Mouse (Mus musculus): ENCODE data around the gene Esrp2. TPM values are rescaled to one million over a fixed set of nuclear protein-coding genes. Genes with fewer than 3 reads are reported as not detected.

Esrp2 gene
- total RNA-seq, 2 experiments from 2014 or later = not detected

DNA sequence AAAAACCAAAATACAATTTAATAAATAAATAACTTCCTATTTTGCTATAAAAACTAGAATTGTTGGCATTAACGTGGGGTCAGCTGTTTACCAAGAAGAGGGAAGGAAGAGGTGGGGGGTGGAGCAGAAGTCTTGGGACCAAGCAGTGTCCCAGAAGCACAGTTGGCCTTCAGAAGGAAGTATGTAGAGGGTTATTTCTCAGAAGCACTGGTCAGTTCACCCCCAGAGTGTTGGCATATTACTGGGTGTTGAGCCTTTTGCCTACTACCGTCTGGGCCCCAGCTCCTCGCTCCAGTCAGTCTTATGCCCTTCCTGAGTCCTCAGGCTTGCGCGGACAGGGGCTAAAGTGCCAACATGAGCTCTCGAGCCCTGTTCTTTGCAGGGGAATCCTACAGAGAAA, 12.3 kb upstream of the Esrp2 start:
- intact Hi-C loops (cut with DNase I) = no loop called here
- no peak for DNase-seq

- intact Hi-C loops (cut with DNase I) = no loop called here
- DNase-seq = no peak
Measured at GRCm38 (mm10) chr8:106147868-106148565, 11.2 kb upstream of the Esrp2 start.

DNA sequence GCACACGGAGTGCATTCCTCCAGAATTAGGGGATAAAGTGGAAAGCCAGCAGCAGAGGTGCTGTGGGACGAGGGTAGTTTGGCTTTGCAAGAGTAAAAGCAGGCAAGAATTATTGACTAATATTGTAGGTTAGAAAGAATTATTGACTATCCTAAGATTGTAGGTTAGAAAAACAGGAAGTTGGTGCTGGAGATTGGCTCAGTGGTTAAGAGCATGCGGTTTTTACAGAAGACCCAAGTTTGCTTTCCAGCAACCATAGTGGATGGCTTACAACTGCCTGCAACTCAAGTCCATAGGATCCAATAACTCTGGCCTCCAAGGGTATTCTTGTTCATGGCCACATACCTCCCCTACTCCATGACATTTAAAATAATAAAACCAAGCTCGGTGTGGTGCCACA, 9.2 kb upstream of the Esrp2 start:
- intact Hi-C loops (cut with DNase I) = no loop called here
- no peak for DNase-seq

GRCm38 (mm10) chr8:106145331-106145730, 8.6 kb upstream of the Esrp2 start:
- DNase-seq = no peak
- intact Hi-C loops (cut with DNase I) = no loop called here

GRCm38 (mm10) chr8:106140769-106141168, 4.0 kb upstream of the Esrp2 start:
- intact Hi-C loops (cut with DNase I) = no loop called here
- peak; percentile 77 for DNase-seq

- DNase-seq = no peak
- intact Hi-C loops (cut with DNase I) = no loop called here
Measured at GRCm38 (mm10) chr8:106140191-106140590, 3.4 kb upstream of the Esrp2 start.

DNA sequence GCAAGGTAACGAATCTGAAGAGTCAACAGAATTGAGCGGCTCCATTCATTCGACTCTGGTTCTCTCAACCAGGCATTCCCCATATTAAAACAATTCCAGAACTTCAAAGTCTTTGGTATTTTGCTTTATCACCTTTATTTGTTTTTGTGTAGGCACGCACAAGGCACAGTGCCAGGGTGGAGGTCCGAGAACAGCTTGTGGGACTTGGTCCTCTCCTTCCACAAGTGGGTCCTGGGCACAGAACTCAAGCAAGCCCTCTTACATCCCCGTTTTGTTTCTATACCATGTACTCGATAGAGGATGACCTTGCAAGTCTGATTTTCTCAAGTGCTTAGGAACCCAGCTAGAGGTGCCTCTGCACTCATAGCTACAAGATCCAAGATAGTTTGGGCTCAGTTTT, 1.8 kb upstream of the Esrp2 start:
- DNase-seq = no peak

GRCm38 (mm10) chr8:106137906-106138477, 1.2 kb upstream of the Esrp2 start:
- DNase-seq = no peak
- intact Hi-C loops (cut with DNase I) = no loop called here

More for the DNA sequence above, 1.8 kb upstream of the Esrp2 start:
- intact Hi-C loops (cut with DNase I) = no loop called here

DNA sequence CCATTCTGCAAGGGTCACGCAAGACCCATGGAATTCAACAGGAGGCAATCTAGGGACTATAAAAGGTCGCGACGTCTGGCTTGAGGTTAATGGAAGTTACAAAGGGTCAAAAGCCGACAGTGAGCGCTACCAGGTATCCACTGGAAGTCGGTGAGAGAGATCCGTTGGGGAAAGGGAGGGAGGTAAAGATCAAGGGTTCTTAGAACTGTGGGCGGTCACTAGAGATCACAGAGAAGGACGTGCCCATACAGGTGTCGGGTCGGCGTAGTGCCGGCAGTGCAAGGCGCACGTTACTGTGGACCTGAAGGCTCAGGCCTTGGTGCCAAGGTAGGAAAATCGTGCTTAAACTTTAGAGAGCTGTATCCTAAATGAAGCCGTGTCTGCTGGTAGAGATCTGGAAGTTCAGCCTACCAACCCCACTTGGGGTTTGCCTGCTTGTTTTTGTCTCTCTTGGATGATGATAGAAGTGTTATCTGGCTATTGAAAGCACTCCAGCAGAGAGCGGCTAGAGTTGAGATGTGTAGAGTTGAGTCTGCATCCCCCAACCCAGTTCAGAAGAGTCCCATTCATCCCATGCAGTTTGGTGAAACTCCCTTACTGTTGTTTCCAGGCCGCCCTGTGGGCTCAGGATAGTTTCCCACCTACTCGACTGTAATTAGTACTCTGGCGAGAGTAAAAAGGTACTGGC, 588 bp upstream of the Esrp2 start:
- intact Hi-C loops (cut with DNase I) = no loop called here
- DNase-seq = no peak

DNA sequence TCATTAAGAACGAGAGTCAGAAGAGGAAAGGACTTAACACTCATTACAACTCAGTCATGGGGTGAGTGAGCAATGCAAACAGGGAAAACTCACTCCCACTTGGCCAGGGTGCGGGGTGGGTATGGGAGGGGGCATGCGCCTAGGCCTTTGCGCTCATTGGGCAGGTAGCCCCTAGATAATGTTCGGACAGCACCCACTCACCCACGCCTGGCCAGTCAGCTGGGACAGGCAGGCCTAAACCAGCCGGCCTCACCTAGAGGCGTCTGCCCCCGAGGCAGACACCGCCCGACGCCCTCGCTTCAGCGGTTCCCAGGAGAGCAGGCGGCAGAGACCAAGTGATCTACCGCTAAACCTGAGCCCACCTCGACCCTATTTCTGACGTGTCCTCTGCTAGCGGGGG, 1.1 kb downstream of the Esrp2 start:
- no peak for DNase-seq
- intact Hi-C loops (cut with DNase I) = no loop called here

- intact Hi-C loops (cut with DNase I) = no loop called here
- DNase-seq = no peak
Measured at GRCm38 (mm10) chr8:106134751-106135571, 1.8 kb downstream of the Esrp2 start.

DNA sequence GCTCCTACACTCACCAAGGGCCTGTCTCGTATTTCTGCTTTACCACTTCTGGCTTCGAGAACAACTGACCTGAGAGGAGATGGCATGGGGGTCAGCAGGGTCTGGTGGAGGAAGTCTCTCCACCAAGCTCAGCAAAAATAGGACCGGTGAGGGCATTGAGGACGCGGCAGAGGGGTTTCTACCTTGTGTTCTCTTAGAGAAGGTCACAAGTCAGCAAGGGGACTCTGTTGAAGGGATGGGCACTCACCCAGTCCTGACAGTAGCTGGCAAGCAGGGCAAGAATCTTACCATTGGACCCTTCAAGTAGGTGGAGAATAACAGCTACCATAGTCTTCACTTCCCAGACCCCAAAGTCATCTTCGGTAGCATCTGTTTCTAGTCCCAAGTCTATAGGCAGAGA, 2.8 kb downstream of the Esrp2 start:
- no peak for DNase-seq
- intact Hi-C loops (cut with DNase I) = no loop called here

DNA sequence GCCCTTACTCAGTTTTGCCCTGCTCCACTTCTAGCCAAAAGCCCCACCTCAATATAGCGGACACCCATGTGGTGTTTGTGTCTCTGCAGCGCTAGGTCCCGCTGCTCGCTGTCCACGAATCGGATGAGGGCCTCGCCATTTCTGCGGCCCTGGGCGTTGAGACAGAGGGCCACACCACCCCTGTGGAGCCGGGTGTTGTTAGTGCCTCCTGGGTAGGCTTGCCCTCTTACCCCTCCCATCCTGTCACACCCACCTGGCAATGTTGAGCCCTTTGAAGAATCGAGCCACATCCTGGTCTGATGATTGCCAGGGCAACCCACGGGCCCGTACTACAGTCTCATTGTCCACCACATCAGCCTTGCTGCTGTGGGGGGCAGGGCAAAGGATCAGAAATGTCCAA, 3.2 kb downstream of the Esrp2 start:
- DNase-seq = no peak
- intact Hi-C loops (cut with DNase I) = no loop called here

- intact Hi-C loops (cut with DNase I) = no loop called here
- DNase-seq = no peak
Measured at GRCm38 (mm10) chr8:106132356-106132755, 4.4 kb downstream of the Esrp2 start.

DNA sequence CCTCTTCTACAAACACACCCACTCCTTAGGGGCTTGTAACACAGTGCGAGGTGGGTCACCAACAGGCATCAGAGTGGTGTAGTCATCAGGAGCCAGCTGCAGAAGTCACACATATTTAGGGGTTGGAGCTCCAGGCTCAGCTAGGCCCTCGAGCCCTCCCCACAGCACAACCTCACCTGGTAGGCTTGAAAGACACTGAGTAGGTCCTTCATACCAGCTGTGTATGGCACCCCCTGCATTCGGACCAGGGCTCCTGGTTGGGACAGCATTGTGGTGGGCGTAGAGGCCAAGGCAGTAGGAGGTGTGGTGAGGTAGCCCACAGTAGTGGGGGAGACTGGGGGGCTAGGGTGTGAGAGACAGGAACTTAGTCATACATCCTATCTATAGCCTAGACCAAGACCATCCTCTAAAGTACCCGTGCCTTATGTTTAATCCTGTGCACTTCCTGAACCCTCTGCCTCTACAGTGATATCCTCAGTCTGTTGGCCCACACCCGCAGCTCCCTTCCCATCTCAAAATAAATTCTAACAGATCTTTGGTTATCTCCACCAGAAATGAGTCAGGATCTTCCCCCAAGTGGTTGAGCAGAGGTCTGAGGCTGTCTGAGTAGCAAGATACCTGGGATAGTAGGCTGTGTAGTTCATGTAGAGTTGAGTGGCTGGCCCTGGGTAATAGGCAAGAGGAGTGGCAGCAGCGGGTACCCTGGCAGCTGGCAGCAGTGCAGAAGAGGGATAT, 5.1 kb downstream of the Esrp2 start:
- intact Hi-C loops (cut with DNase I) = no loop called here
- no peak for DNase-seq

GRCm38 (mm10) chr8:106131021-106131420, 5.8 kb downstream of the Esrp2 start:
- no peak for DNase-seq
- intact Hi-C loops (cut with DNase I) = no loop called here

DNA sequence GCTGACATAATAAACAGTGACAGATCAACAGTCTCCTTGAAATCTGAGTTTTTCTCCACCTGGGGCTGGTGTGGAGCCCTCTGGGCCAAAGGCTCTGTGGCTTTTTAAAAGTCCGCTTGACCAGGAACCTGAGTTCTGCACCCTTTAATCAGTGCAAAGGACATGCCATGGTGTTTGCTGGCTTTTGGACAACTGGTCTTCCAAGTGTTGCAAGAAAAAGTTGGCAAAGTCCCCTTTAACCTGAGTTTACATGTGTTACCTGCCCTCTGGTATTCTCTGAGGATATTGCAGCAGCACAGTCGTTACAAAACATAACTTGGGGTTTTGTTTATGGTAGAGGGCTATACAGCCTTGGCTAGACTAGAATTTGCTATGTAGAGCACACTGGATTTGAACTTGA, 6.3 kb downstream of the Esrp2 start:
- no peak for DNase-seq
- intact Hi-C loops (cut with DNase I) = no loop called here

GRCm38 (mm10) chr8:106129997-106130396, 6.8 kb downstream of the Esrp2 start:
- DNase-seq = no peak
- intact Hi-C loops (cut with DNase I) = no loop called here

GRCm38 (mm10) chr8:106129232-106129930, 7.4 kb downstream of the Esrp2 start:
- intact Hi-C loops (cut with DNase I) = no loop called here
- no peak for DNase-seq

DNA sequence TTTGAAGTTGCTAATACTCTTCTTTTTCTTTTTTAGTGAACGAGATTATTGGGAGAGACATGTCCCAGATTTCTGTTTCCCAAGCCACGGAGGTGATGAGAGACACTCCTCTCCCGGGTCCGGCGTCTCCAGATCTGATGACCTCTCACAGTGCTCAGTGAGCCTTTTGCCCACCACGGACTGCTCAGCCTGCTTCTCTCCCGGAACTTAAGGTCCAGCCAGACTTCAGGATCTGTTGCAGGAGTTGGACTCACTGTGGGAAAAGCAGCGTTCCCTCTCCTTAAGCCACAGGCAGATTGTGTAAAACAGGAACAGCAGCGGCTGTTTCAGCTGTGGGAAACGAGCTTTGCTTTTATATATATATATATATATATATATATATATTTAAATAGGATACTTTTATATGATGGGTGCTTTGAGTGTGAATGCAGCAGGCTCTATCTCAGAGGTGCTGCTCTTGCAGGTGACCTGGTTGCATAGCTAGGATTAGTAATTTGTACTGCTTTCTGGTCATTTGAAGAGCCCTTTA, 8.8 kb downstream of the Esrp2 start:
- intact Hi-C loops (cut with DNase I) = loop anchor here (1.0 kb wide), 1 partner anchor 20 kb away; no protein-coding TSS in a partner anchor

More for the DNA sequence above, 8.8 kb downstream of the Esrp2 start:
- DNase-seq = no peak

Data from left cerebral cortex, postnatal 4 days (tissue).